Mouse (Mus musculus): ENCODE data around the gene Slc9a3r1. TPM values are rescaled to one million over a fixed set of nuclear protein-coding genes. Genes with fewer than 3 reads are reported as not detected.
A peak's percentile ranks its signal among the peaks of the same experiment; 100 is the strongest.

Gene Slc9a3r1
- total RNA-seq, 1 experiment: 43.9 TPM

GRCm38 (mm10) chr11:115147813-115148212 is 15.3 kb upstream of the Slc9a3r1 start:
- no peak overlapping the region for H3K9ac ChIP-seq (ENCODE audit: insufficient read depth, low read depth, low read length, poor library complexity, severe bottlenecking)
- H3K4me3 ChIP-seq (ENCODE audit: insufficient read depth in 1 of 2, low read depth in 1 of 2, low read length in 2 of 2, poor library complexity in 1 of 2, severe bottlenecking in 1 of 2): no peak overlapping the region
- in situ Hi-C loops (cut with MboI; ENCODE audit: low sequenced_read_pairs in 2 of 2, unreplicated experiment in 2 of 2): no loop called here
- no peak for TF ChIP-seq MAFK (IDR thresholded peaks at IDR 0.05; ENCODE audit: insufficient read depth, low read depth, low read length)
- TF ChIP-seq HCFC1 (IDR thresholded peaks at IDR 0.05; ENCODE audit: borderline replicate concordance, insufficient read depth, low read length): no peak
- no peaks in the 10 kb centered on the region; a peak in 1 of 4 replicates for H3K4me1 ChIP-seq (ENCODE audit: control insufficient read depth in 2 of 2, insufficient read depth in 2 of 2, low read length in 2 of 2, poor library complexity in 1 of 2)
- H3K9me3 ChIP-seq (ENCODE audit: control insufficient read depth, insufficient read depth, low read depth, low read length): no peaks in the 10 kb centered on the region
- no peaks in the 10 kb centered on the region for H3K36me3 ChIP-seq (ENCODE audit: control insufficient read depth, insufficient read depth, low read length, poor library complexity, severe bottlenecking)
- no peak overlapping the region for H3K27ac ChIP-seq (ENCODE audit: insufficient read depth, low read depth, low read length, poor library complexity, severe bottlenecking)
- DNase-seq (ENCODE audit: low read depth, low spot score): no peak

- Histone ChIP-seq H3K36me3 (ENCODE audit: control insufficient read depth, insufficient read depth, low read length, poor library complexity, severe bottlenecking) (no peaks in the 10 kb centered on the region), H3K9ac (ENCODE audit: insufficient read depth, low read depth, low read length, poor library complexity, severe bottlenecking) (no peak overlapping the region), H3K27ac (ENCODE audit: insufficient read depth, low read depth, low read length, poor library complexity, severe bottlenecking) (no peak overlapping the region), H3K4me1 (ENCODE audit: control insufficient read depth in 2 of 2, insufficient read depth in 2 of 2, low read length in 2 of 2, poor library complexity in 1 of 2) (peaks cover 0 to 4% of the 10 kb centered on the region in 2 experiments; a peak in 1 of 4 replicates), H3K9me3 (ENCODE audit: control insufficient read depth, insufficient read depth, low read depth, low read length) (no peaks in the 10 kb centered on the region), H3K4me3 (ENCODE audit: insufficient read depth in 1 of 2, low read depth in 1 of 2, low read length in 2 of 2, poor library complexity in 1 of 2, severe bottlenecking in 1 of 2) (no peak overlapping the region)
- in situ Hi-C loops (cut with MboI; ENCODE audit: low sequenced_read_pairs in 2 of 2, unreplicated experiment in 2 of 2): loop anchor here in 1 of 2 experiments (5.0 kb wide), 1 partner anchor 58 kb away; the partner anchor contains the start of gene Rab37
- TF ChIP-seq HCFC1 (IDR thresholded peaks at IDR 0.05; ENCODE audit: borderline replicate concordance, insufficient read depth, low read length): no peak
- no peak for TF ChIP-seq ZNF384 (IDR thresholded peaks at IDR 0.05; ENCODE audit: low read depth, low read length)
- no peak for TF ChIP-seq CHD2 (IDR thresholded peaks at IDR 0.05; ENCODE audit: low read depth, low read length)
- no peak for TF ChIP-seq ZC3H11A (IDR thresholded peaks at IDR 0.05; ENCODE audit: borderline replicate concordance, low read depth, low read length)
- TF ChIP-seq MAFK (IDR thresholded peaks at IDR 0.05; ENCODE audit: insufficient read depth, low read depth, low read length): no peak
- no peak for DNase-seq (ENCODE audit: low read depth, low spot score)
Measured at GRCm38 (mm10) chr11:115150741-115151254, 12.3 kb upstream of the Slc9a3r1 start.

- DNase-seq (ENCODE audit: low read depth, low spot score): peak; percentile 87
- Histone ChIP-seq H3K27ac (ENCODE audit: insufficient read depth, low read depth, low read length, poor library complexity, severe bottlenecking) (no peak overlapping the region), H3K4me1 (ENCODE audit: control insufficient read depth in 2 of 2, insufficient read depth in 2 of 2, low read length in 2 of 2, poor library complexity in 1 of 2) (peaks cover 0 to 4% of the 10 kb centered on the region in 2 experiments; a peak in 1 of 4 replicates), H3K4me3 (ENCODE audit: insufficient read depth in 1 of 2, low read depth in 1 of 2, low read length in 2 of 2, poor library complexity in 1 of 2, severe bottlenecking in 1 of 2) (peak overlapping the region; percentile 52 to 72), H3K9ac (ENCODE audit: insufficient read depth, low read depth, low read length, poor library complexity, severe bottlenecking) (peak overlapping the region; percentile 62; the same call in 1 of the 2 replicates), H3K9me3 (ENCODE audit: control insufficient read depth, insufficient read depth, low read depth, low read length) (no peaks in the 10 kb centered on the region), H3K36me3 (ENCODE audit: control insufficient read depth, insufficient read depth, low read length, poor library complexity, severe bottlenecking) (no peaks in the 10 kb centered on the region)
- no peak for TF ChIP-seq HCFC1 (IDR thresholded peaks at IDR 0.05; ENCODE audit: borderline replicate concordance, insufficient read depth, low read length)
- no peak for TF ChIP-seq MAFK (IDR thresholded peaks at IDR 0.05; ENCODE audit: insufficient read depth, low read depth, low read length)
- peak; percentile 38; the same call in 1 of the 2 replicates for TF ChIP-seq CHD2 (IDR thresholded peaks at IDR 0.05; ENCODE audit: low read depth, low read length)
- in situ Hi-C loops (cut with MboI; ENCODE audit: low sequenced_read_pairs in 2 of 2, unreplicated experiment in 2 of 2): loop anchor here in 1 of 2 experiments (5.0 kb wide), 1 partner anchor 60 kb away; the partner anchor contains the start of gene Rab37
Measured at GRCm38 (mm10) chr11:115151755-115152429, 11.2 kb upstream of the Slc9a3r1 start.

GRCm38 (mm10) chr11:115153088-115153487 is 10.1 kb upstream of the Slc9a3r1 start:
- Histone ChIP-seq H3K4me1 (ENCODE audit: control insufficient read depth in 2 of 2, insufficient read depth in 2 of 2, low read length in 2 of 2, poor library complexity in 1 of 2) (peaks cover 0 to 6% of the 10 kb centered on the region in 2 experiments; a peak in 1 of 4 replicates), H3K27ac (ENCODE audit: insufficient read depth, low read depth, low read length, poor library complexity, severe bottlenecking) (no peak overlapping the region), H3K4me3 (ENCODE audit: insufficient read depth in 1 of 2, low read depth in 1 of 2, low read length in 2 of 2, poor library complexity in 1 of 2, severe bottlenecking in 1 of 2) (no peak overlapping the region), H3K36me3 (ENCODE audit: control insufficient read depth, insufficient read depth, low read length, poor library complexity, severe bottlenecking) (no peaks in the 10 kb centered on the region), H3K9ac (ENCODE audit: insufficient read depth, low read depth, low read length, poor library complexity, severe bottlenecking) (no peak overlapping the region), H3K9me3 (ENCODE audit: control insufficient read depth, insufficient read depth, low read depth, low read length) (no peaks in the 10 kb centered on the region)
- no peak for DNase-seq (ENCODE audit: low read depth, low spot score)
- no peak for TF ChIP-seq CHD2 (IDR thresholded peaks at IDR 0.05; ENCODE audit: low read depth, low read length)
- TF ChIP-seq ZNF384 (IDR thresholded peaks at IDR 0.05; ENCODE audit: low read depth, low read length): no peak
- TF ChIP-seq MAFK (IDR thresholded peaks at IDR 0.05; ENCODE audit: insufficient read depth, low read depth, low read length): no peak
- no peak for TF ChIP-seq ZC3H11A (IDR thresholded peaks at IDR 0.05; ENCODE audit: borderline replicate concordance, low read depth, low read length)
- no peak for TF ChIP-seq HCFC1 (IDR thresholded peaks at IDR 0.05; ENCODE audit: borderline replicate concordance, insufficient read depth, low read length)
- in situ Hi-C loops (cut with MboI; ENCODE audit: low sequenced_read_pairs in 2 of 2, unreplicated experiment in 2 of 2): loop anchor here in 1 of 2 experiments (5.0 kb wide), 1 partner anchor 61 kb away; the partner anchor contains the start of gene Rab37
